Mouse (Mus musculus) CH12.LX (cell line): ENCODE data around the gene Mdp1. TPM values are rescaled to one million over a fixed set of nuclear protein-coding genes. Genes with fewer than 3 reads are reported as not detected.

Experiments
- DNase-seq: peaks from one replicate; pipeline ENCODE4 v3.0.0-alpha.2; 2013; ENCODE audit errors: extremely low read depth
- H3K27ac ChIP-seq: 2 replicates; pipeline ENCODE4 v1.5.1; 2012; ENCODE audit warnings: low read depth, mild to moderate bottlenecking, control low read depth, moderate library complexity; ENCODE audit not compliant: insufficient read depth
- H3K27me3 ChIP-seq: replicated peaks from 2 replicates; pipeline ENCODE3; 2012; ENCODE audit warnings: inconsistent platforms
- H3K36me3 ChIP-seq, 2 experiments: replicated peaks in 1 of 2; 2 replicates each; pipeline versions ENCODE3 to v1.6.1; 2012; ENCODE audit warnings: inconsistent platforms in 1 of 2, low read length in 1 of 2, mild to moderate bottlenecking in 1 of 2, mixed read lengths in 1 of 2, moderate library complexity in 1 of 2; ENCODE audit not compliant: control insufficient read depth in 1 of 2, insufficient read depth in 1 of 2
- H3K4me1 ChIP-seq, 2 experiments: 2 replicates each; pipeline ENCODE4 v1.6.1; 2012; ENCODE audit warnings: inconsistent platforms in 1 of 2, moderate library complexity in 1 of 2; ENCODE audit not compliant: insufficient read depth in 2 of 2, control insufficient read depth in 1 of 2
- H3K4me2 ChIP-seq: 2 replicates; pipeline ENCODE4 v1.6.1; 2012; ENCODE audit warnings: low read depth, mild to moderate bottlenecking, control low read depth; ENCODE audit not compliant: poor library complexity, insufficient read depth, severe bottlenecking
- H3K4me3 ChIP-seq, 3 experiments: fragments of 150-350 bp in 1 of 3; sonication (generic) in 1 of 3; replicated peaks in 1 of 3; 2 replicates each; pipeline versions ENCODE3 to v1.5.1; 2011 to 2012; ENCODE audit warnings: low read depth in 2 of 3, low read length in 2 of 3, mild to moderate bottlenecking in 2 of 3, moderate library complexity in 2 of 3, control low read depth in 1 of 3, improper control_type of control experiment in 1 of 3, inconsistent platforms in 1 of 3, mixed read lengths in 1 of 3; ENCODE audit not compliant: poor library complexity in 1 of 3
- H3K79me2 ChIP-seq: replicated peaks from 2 replicates; pipeline ENCODE4 v1.6.1; 2012; ENCODE audit warnings: mild to moderate bottlenecking, moderate library complexity; ENCODE audit not compliant: control insufficient read depth, poor library complexity, insufficient read depth, severe bottlenecking; ENCODE audit errors: extremely low read depth
- H3K9ac ChIP-seq: 2 replicates; pipeline ENCODE4 v1.6.1; 2012; ENCODE audit warnings: low read depth, mild to moderate bottlenecking, control low read depth, moderate library complexity; ENCODE audit not compliant: insufficient read depth
- H3K9me3 ChIP-seq: replicated peaks from 2 replicates; pipeline ENCODE3; 2012; ENCODE audit warnings: low read length, inconsistent platforms, mixed read lengths
- CHD1 ChIP-seq: IDR thresholded peaks from 2 replicates; pipeline ENCODE4 v1.6.1; 2012; ENCODE audit warnings: low read depth, low read length, improper control_type of control experiment, inconsistent platforms
- CHD2 ChIP-seq: IDR thresholded peaks from 2 replicates; pipeline ENCODE4 v1.6.1; 2011; ENCODE audit warnings: low read length, improper control_type of control experiment
- E2F4 ChIP-seq: IDR thresholded peaks from 2 replicates; pipeline ENCODE4 v1.6.1; 2011; ENCODE audit warnings: low read depth, low read length, improper control_type of control experiment; ENCODE audit not compliant: insufficient replicate concordance
- ELF1 ChIP-seq: IDR thresholded peaks from 2 replicates; pipeline ENCODE4 v1.6.1; 2014; ENCODE audit warnings: low read depth, mild to moderate bottlenecking, inconsistent platforms, low read length, improper control_type of control experiment
- EP300 ChIP-seq: IDR thresholded peaks from 2 replicates; pipeline ENCODE4 v1.6.1; 2011; ENCODE audit warnings: low read length, improper control_type of control experiment
- ETS1 ChIP-seq: conservative IDR thresholded peaks from 2 replicates; pipeline ENCODE4 v1.6.1; 2012; ENCODE audit warnings: low read depth, mild to moderate bottlenecking, inconsistent platforms, low read length, improper control_type of control experiment, moderate library complexity
- HCFC1 ChIP-seq: IDR thresholded peaks from 2 replicates; pipeline ENCODE4 v1.6.1; 2012; ENCODE audit warnings: low read depth, mild to moderate bottlenecking, inconsistent platforms, low read length, improper control_type of control experiment
- JUN ChIP-seq: IDR thresholded peaks from 2 replicates; pipeline ENCODE4 v1.6.1; 2011; ENCODE audit warnings: low read depth, mild to moderate bottlenecking, low read length, improper control_type of control experiment, moderate library complexity; ENCODE audit not compliant: insufficient read depth
- MAFK ChIP-seq: IDR thresholded peaks from 2 replicates; pipeline ENCODE4 v1.6.1; 2011; ENCODE audit warnings: low read length, improper control_type of control experiment; ENCODE audit not compliant: insufficient replicate concordance
- MXI1 ChIP-seq: IDR thresholded peaks from 2 replicates; pipeline ENCODE4 v1.6.1; 2011; ENCODE audit warnings: mild to moderate bottlenecking, low read depth, low read length, improper control_type of control experiment
- NRF1 ChIP-seq: IDR thresholded peaks from 2 replicates; pipeline ENCODE4 v1.6.1; 2014; ENCODE audit warnings: low read depth, mild to moderate bottlenecking, inconsistent platforms, low read length, improper control_type of control experiment, moderate library complexity
- POLR2A ChIP-seq: IDR thresholded peaks from 2 replicates; pipeline ENCODE4 v1.6.1; 2011; ENCODE audit warnings: low read depth, mild to moderate bottlenecking, improper control_type of control experiment, low read length
- SMC3 ChIP-seq: IDR thresholded peaks from 2 replicates; pipeline ENCODE4 v1.6.1; 2011; ENCODE audit warnings: low read depth, low read length, improper control_type of control experiment
- USF2 ChIP-seq: conservative IDR thresholded peaks from 2 replicates; pipeline ENCODE4 v1.6.1; 2011; ENCODE audit warnings: low read depth, low read length, improper control_type of control experiment
- dilution Hi-C: fragments of 300-500 bp; cut with MboI; formaldehyde crosslinking; loops from 2 replicates; pipeline ENCODE4 v1.14.3; 2020; ENCODE audit warnings: low sequenced_read_pairs; ENCODE audit not compliant: extremely low pct_unique_long_range_greater_than_20kb, extremely low pct_ligation_motif_present
- in situ Hi-C: fragments of 300-500 bp; cut with MboI; formaldehyde crosslinking; loops from 3 replicates; pipeline ENCODE4 v1.14.3; 2019; ENCODE audit warnings: low sequenced_read_pairs, low pct_ligation_motif_present, low pct_unique_long_range_greater_than_20kb, mixed read lengths
- polyA plus RNA-seq: library from polyadenylated mRNA; unstranded; fragments of >175 nt; gene quantifications from 2 replicates; pipeline ENCODE4 v1.2.1, GENCODE M21; 2012; ENCODE audit warnings: low read depth; ENCODE audit not compliant: insufficient read length
- total RNA-seq, 2 experiments: library from RNA; depleted of rRNA; stranded (reverse); fragments of 300-350 nt in 1 of 2; fragments of >200 nt in 1 of 2; gene quantifications; 2 replicates each; pipeline ENCODE4 v1.2.3; 2012 to 2014

Mdp1 gene
- total and polyA plus RNA-seq, 3 experiments: 23.4 to 30.9 (median 25.6) TPM

DNA sequence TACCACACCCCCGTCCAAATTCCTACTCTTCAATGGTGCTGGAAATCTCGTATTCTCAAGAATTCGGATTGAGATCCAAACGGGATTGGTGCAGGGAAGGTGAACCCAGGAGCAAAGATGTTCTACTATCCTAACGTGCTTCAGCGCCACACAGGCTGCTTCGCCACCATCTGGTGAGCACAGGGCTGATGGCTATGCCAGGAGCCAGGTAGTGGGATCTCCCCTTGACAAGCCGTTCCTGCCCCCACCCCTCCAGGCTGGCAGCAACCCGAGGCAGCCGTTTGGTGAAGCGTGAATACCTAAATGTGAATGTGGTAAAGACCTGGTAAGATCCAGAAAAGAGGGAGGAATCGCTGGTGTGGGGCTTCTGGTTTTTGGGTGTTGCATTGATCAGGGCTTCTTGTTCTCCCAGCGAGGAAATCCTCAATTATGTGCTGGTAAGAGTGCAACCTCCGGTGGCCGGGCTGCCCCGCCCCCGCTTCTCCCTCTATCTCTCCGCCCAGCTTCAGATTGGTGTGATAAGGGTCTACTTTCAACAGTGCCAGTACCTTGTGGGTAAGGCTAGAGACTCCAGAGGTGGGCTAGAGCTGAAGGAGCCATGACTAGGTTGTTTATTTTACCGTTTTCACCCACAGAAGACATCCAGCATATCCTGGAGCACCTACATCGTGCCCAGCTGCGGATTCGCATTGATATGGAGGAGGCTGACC, 41.7 kb downstream of the Mdp1 start:
- Histone ChIP-seq H3K36me3 (peaks cover 0 to 17% of the 10 kb centered on the region in 2 experiments), H3K9ac (no peak overlapping the region), H3K4me3 (no peak overlapping the region), H3K4me1 (no peaks in the 10 kb centered on the region), H3K27me3 (no peaks in the 10 kb centered on the region), H3K79me2 (no peaks in the 10 kb centered on the region), H3K27ac (no peak overlapping the region), H3K9me3 (no peaks in the 10 kb centered on the region), H3K4me2 (no peak overlapping the region)
- DNase-seq: no peak
- in situ Hi-C loops (no loop called here), dilution Hi-C loops (no loop called here)
- no peak for TF ChIP-seq CHD2
- TF ChIP-seq SMC3: no peak
- no peak for TF ChIP-seq HCFC1
- TF ChIP-seq CHD1: no peak

DNA sequence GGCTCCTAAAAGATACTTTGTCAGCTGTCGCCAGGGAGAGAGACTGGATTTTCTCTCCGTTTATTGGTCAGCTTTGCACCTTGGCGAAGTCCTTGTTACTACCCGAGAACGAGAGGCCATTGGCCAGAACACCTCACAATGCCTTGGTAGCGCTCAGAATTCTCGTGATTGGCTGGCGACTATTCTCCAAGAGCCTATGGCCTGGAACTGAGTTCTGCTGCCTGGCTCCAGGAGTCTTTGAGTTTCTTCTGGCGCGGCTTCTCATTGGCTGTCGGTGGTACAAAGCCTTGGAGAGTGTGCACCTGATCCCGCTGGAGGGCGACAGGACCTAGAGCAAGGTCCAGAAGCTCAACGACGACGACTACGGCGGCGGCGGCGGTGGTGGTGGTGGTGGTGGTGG, 42.5 kb downstream of the Mdp1 start, which contains the start of gene Rec8:
TSS of gene Rec8 (plus strand) at position 216 of the 400 bp plus-strand sequence.
- H3K79me2 ChIP-seq: no peaks in the 10 kb centered on the region
- no peak within 1 kb of the TSS for H3K4me2 ChIP-seq
- H3K27me3 ChIP-seq: no peaks in the 10 kb centered on the region
- TF ChIP-seq CHD2: no peak
- no peak for TF ChIP-seq NRF1
- TF ChIP-seq HCFC1: no peak
- no peak for TF ChIP-seq E2F4
- no peak for TF ChIP-seq JUN
- no peak for TF ChIP-seq MXI1
- no peak for TF ChIP-seq ELF1
- no peak for TF ChIP-seq USF2
- no peak for TF ChIP-seq EP300
- no peak for TF ChIP-seq POLR2A
- no peak for TF ChIP-seq ETS1
- no peak for TF ChIP-seq MAFK
- H3K9ac ChIP-seq: no peak within 1 kb of the TSS
- no peaks in the 10 kb centered on the region for H3K9me3 ChIP-seq
- peaks cover 0 to 9% of the 10 kb centered on the region in 2 experiments for H3K36me3 ChIP-seq
- H3K4me3 ChIP-seq: no peak within 1 kb of the TSS
- H3K27ac ChIP-seq: no peak within 1 kb of the TSS
- dilution Hi-C loops: no loop called here
- H3K4me1 ChIP-seq: no peaks in the 10 kb centered on the region
- in situ Hi-C loops: no loop called here
- DNase-seq: no peak
